Mouse (Mus musculus) liver, embryonic 14.5 days (tissue): Measurements from ENCODE around the gene Tnfsf13b.

ENCODE experiments used
- CTCF ChIP-seq: IDR thresholded peaks from 2 replicates; pipeline ENCODE4 v1.5.1; 2016; ENCODE audit warnings: antibody characterized with exemption, low read depth, control low read depth
- EP300 ChIP-seq: IDR thresholded peaks from 2 replicates; pipeline ENCODE4 v1.6.1; 2016; ENCODE audit warnings: antibody characterized with exemption, low read depth

GRCm38 (mm10) chr8:10067775-10068174 is 61.5 kb downstream of the Tnfsf13b start:
- TF ChIP-seq CTCF (no peak), EP300 (no peak)
